Mouse (Mus musculus): Measurements from ENCODE around the gene St3gal3. TPM values are rescaled to one million over a fixed set of nuclear protein-coding genes. Genes with fewer than 3 reads are reported as not detected.

Gene St3gal3
- polyA plus RNA-seq, 1 experiment from 2014 or later = 2.5 TPM

- H3K9ac ChIP-seq (ENCODE audit: low read depth, low read length) = no peak overlapping the region
- no peaks in the 10 kb centered on the region for H3K36me3 ChIP-seq (ENCODE audit: control insufficient read depth, insufficient read depth)
- H3K27me3 ChIP-seq (ENCODE audit: control insufficient read depth, insufficient read depth, low read depth, low read length) = no peaks in the 10 kb centered on the region
- 0 out of 2 replicates have a peak overlapping the region, but pooled peaks have one; percentile 3 for H3K27ac ChIP-seq (ENCODE audit: low read length)
- WGBS (ENCODE audit: insufficient replicate concordance) = 82% methylated on average over 12 of the region's 12 CpGs
- H3K4me1 ChIP-seq (ENCODE audit: control insufficient read depth, low read depth, low read length) = peaks cover 53% of the 10 kb centered on the region
- H3K4me2 ChIP-seq (ENCODE audit: low read depth, low read length) = no peak overlapping the region
- H3K9me3 ChIP-seq (replicated peaks; ENCODE audit: control insufficient read depth, low read length) = 0 out of 2 replicates have a peak, but pooled peaks cover 2% of the 10 kb centered on the region
- ATAC-seq (ENCODE audit: low read depth) = no peak
- no peak overlapping the region for H3K4me3 ChIP-seq (ENCODE audit: low read depth, low read length)
Observed at GRCm38 (mm10) chr4:118077293-118077752, 57.4 kb downstream of the St3gal3 start.

GRCm38 (mm10) chr4:118076648-118077047 is 58.1 kb downstream of the St3gal3 start:
- Histone ChIP-seq H3K27ac (ENCODE audit: low read length) (no peak overlapping the region), H3K4me2 (ENCODE audit: low read depth, low read length) (no peak overlapping the region), H3K4me1 (ENCODE audit: control insufficient read depth, low read depth, low read length) (peaks cover 46% of the 10 kb centered on the region), H3K36me3 (ENCODE audit: control insufficient read depth, insufficient read depth) (no peaks in the 10 kb centered on the region), H3K9ac (ENCODE audit: low read depth, low read length) (no peak overlapping the region), H3K4me3 (ENCODE audit: low read depth, low read length) (no peak overlapping the region), H3K9me3 (replicated peaks; ENCODE audit: control insufficient read depth, low read length) (0 out of 2 replicates have a peak, but pooled peaks cover 2% of the 10 kb centered on the region), H3K27me3 (ENCODE audit: control insufficient read depth, insufficient read depth, low read depth, low read length) (no peaks in the 10 kb centered on the region)
- 71% methylated on average over 1 of the region's 1 CpGs for WGBS (ENCODE audit: insufficient replicate concordance)
- no peak for ATAC-seq (ENCODE audit: low read depth)

- Histone ChIP-seq H3K9ac (ENCODE audit: low read depth, low read length) (no peak overlapping the region), H3K36me3 (ENCODE audit: control insufficient read depth, insufficient read depth) (no peaks in the 10 kb centered on the region), H3K27me3 (ENCODE audit: control insufficient read depth, insufficient read depth, low read depth, low read length) (no peaks in the 10 kb centered on the region), H3K9me3 (replicated peaks; ENCODE audit: control insufficient read depth, low read length) (0 out of 2 replicates have a peak, but pooled peaks cover 2% of the 10 kb centered on the region), H3K4me3 (ENCODE audit: low read depth, low read length) (no peak overlapping the region), H3K4me2 (ENCODE audit: low read depth, low read length) (no peak overlapping the region), H3K4me1 (ENCODE audit: control insufficient read depth, low read depth, low read length) (peaks cover 34% of the 10 kb centered on the region), H3K27ac (ENCODE audit: low read length) (no peak overlapping the region)
- WGBS (ENCODE audit: insufficient replicate concordance) = 90% methylated on average over 9 of the region's 9 CpGs
- no peak for ATAC-seq (ENCODE audit: low read depth)
Observed at GRCm38 (mm10) chr4:118075343-118075742, 59.4 kb downstream of the St3gal3 start.

GRCm38 (mm10) chr4:118074236-118074635 is 60.5 kb downstream of the St3gal3 start:
- WGBS (ENCODE audit: insufficient replicate concordance) = 79% methylated on average over 4 of the region's 4 CpGs
- Histone ChIP-seq H3K36me3 (ENCODE audit: control insufficient read depth, insufficient read depth) (no peaks in the 10 kb centered on the region), H3K9me3 (replicated peaks; ENCODE audit: control insufficient read depth, low read length) (0 out of 2 replicates have a peak, but pooled peaks cover 2% of the 10 kb centered on the region), H3K4me2 (ENCODE audit: low read depth, low read length) (no peak overlapping the region), H3K9ac (ENCODE audit: low read depth, low read length) (no peak overlapping the region), H3K4me1 (ENCODE audit: control insufficient read depth, low read depth, low read length) (peaks cover 23% of the 10 kb centered on the region), H3K4me3 (ENCODE audit: low read depth, low read length) (no peak overlapping the region), H3K27ac (ENCODE audit: low read length) (no peak overlapping the region), H3K27me3 (ENCODE audit: control insufficient read depth, insufficient read depth, low read depth, low read length) (no peaks in the 10 kb centered on the region)
- ATAC-seq (ENCODE audit: low read depth) = no peak

- Histone ChIP-seq H3K9me3 (replicated peaks; ENCODE audit: control insufficient read depth, low read length) (0 out of 2 replicates have a peak, but pooled peaks cover 2% of the 10 kb centered on the region), H3K4me2 (ENCODE audit: low read depth, low read length) (no peak overlapping the region), H3K36me3 (ENCODE audit: control insufficient read depth, insufficient read depth) (no peaks in the 10 kb centered on the region), H3K27me3 (ENCODE audit: control insufficient read depth, insufficient read depth, low read depth, low read length) (no peaks in the 10 kb centered on the region), H3K4me3 (ENCODE audit: low read depth, low read length) (no peak overlapping the region), H3K9ac (ENCODE audit: low read depth, low read length) (no peak overlapping the region), H3K4me1 (ENCODE audit: control insufficient read depth, low read depth, low read length) (peaks cover 15% of the 10 kb centered on the region), H3K27ac (ENCODE audit: low read length) (no peak overlapping the region)
- 58% methylated on average over 6 of the region's 6 CpGs for WGBS (ENCODE audit: insufficient replicate concordance)
- ATAC-seq (ENCODE audit: low read depth) = peak; percentile 30; the same call in 1 of the 2 replicates
Observed at GRCm38 (mm10) chr4:118073128-118073527, 61.6 kb downstream of the St3gal3 start.

GRCm38 (mm10) chr4:118071891-118072290 is 62.8 kb downstream of the St3gal3 start:
- 84% methylated on average over 7 of the region's 7 CpGs for WGBS (ENCODE audit: insufficient replicate concordance)

GRCm38 (mm10) chr4:118070255-118071234 is 64.2 kb downstream of the St3gal3 start:
- Histone ChIP-seq H3K9ac (ENCODE audit: low read depth, low read length) (no peak overlapping the region), H3K4me3 (ENCODE audit: low read depth, low read length) (no peak overlapping the region), H3K4me1 (ENCODE audit: control insufficient read depth, low read depth, low read length) (peaks cover 7% of the 10 kb centered on the region), H3K36me3 (ENCODE audit: control insufficient read depth, insufficient read depth) (no peaks in the 10 kb centered on the region), H3K27ac (ENCODE audit: low read length) (peak overlapping the region; percentile 41; the same call in 1 of the 2 replicates), H3K27me3 (ENCODE audit: control insufficient read depth, insufficient read depth, low read depth, low read length) (no peaks in the 10 kb centered on the region), H3K4me2 (ENCODE audit: low read depth, low read length) (no peak overlapping the region), H3K9me3 (replicated peaks; ENCODE audit: control insufficient read depth, low read length) (0 out of 2 replicates have a peak, but pooled peaks cover 2% of the 10 kb centered on the region)
- 74% methylated on average over 9 of the region's 9 CpGs for WGBS (ENCODE audit: insufficient replicate concordance)
- ATAC-seq (ENCODE audit: low read depth) = no peak

More at GRCm38 (mm10) chr4:118071891-118072290, 62.8 kb downstream of the St3gal3 start:
- Histone ChIP-seq H3K4me1 (ENCODE audit: control insufficient read depth, low read depth, low read length) (peaks cover 7% of the 10 kb centered on the region), H3K4me2 (ENCODE audit: low read depth, low read length) (no peak overlapping the region), H3K9ac (ENCODE audit: low read depth, low read length) (no peak overlapping the region), H3K27ac (ENCODE audit: low read length) (no peak overlapping the region), H3K27me3 (ENCODE audit: control insufficient read depth, insufficient read depth, low read depth, low read length) (no peaks in the 10 kb centered on the region), H3K9me3 (replicated peaks; ENCODE audit: control insufficient read depth, low read length) (0 out of 2 replicates have a peak, but pooled peaks cover 2% of the 10 kb centered on the region), H3K4me3 (ENCODE audit: low read depth, low read length) (no peak overlapping the region), H3K36me3 (ENCODE audit: control insufficient read depth, insufficient read depth) (no peaks in the 10 kb centered on the region)
- ATAC-seq (ENCODE audit: low read depth) = no peak

- no peak overlapping the region for H3K27ac ChIP-seq (ENCODE audit: low read length)
- no peak overlapping the region for H3K4me2 ChIP-seq (ENCODE audit: low read depth, low read length)
- no peaks in the 10 kb centered on the region for H3K27me3 ChIP-seq (ENCODE audit: control insufficient read depth, insufficient read depth, low read depth, low read length)
- no peaks in the 10 kb centered on the region for H3K36me3 ChIP-seq (ENCODE audit: control insufficient read depth, insufficient read depth)
- no peak overlapping the region for H3K4me3 ChIP-seq (ENCODE audit: low read depth, low read length)
- H3K9ac ChIP-seq (ENCODE audit: low read depth, low read length) = no peak overlapping the region
- H3K4me1 ChIP-seq (ENCODE audit: control insufficient read depth, low read depth, low read length) = peaks cover 5% of the 10 kb centered on the region
- H3K9me3 ChIP-seq (replicated peaks; ENCODE audit: control insufficient read depth, low read length) = no peaks in the 10 kb centered on the region
- WGBS (ENCODE audit: insufficient replicate concordance) = 58% methylated on average over 9 of the region's 9 CpGs
- no peak for ATAC-seq (ENCODE audit: low read depth)
Observed at GRCm38 (mm10) chr4:118061809-118062463, 72.8 kb downstream of the St3gal3 start.
